Mouse (Mus musculus): Measurements from ENCODE around the gene Ugt1a1. TPM values are rescaled to one million over a fixed set of nuclear protein-coding genes. Genes with fewer than 3 reads are reported as not detected.

Ugt1a1 gene
- total RNA-seq, 2 experiments from 2014 or later = not detected

DNA sequence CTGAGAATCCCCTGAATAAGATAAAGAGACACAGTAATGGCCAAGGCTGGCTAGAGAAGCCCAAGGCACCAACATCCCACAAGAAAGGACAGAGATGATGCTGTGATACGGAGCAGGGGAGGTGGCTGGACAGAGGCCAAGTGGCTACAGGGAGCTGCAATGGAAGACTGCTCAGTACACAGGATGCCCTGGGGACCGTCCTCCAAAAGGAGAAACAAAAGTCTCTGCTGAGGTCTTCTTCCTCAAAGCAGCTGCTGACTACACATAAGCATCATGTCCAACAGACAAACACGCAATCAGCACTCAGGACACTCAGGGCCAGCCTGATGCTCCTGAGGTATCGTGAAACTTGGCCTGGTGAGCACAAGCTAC is 53.1 kb downstream of the Ugt1a1 start:
- intact Hi-C loops (cut with DNase I) = no loop called here
- peak in 1 of 2 experiments; percentile 85 for DNase-seq (ENCODE audit: extremely low spot score in 1 of 2, low spot score in 2 of 2)

DNA sequence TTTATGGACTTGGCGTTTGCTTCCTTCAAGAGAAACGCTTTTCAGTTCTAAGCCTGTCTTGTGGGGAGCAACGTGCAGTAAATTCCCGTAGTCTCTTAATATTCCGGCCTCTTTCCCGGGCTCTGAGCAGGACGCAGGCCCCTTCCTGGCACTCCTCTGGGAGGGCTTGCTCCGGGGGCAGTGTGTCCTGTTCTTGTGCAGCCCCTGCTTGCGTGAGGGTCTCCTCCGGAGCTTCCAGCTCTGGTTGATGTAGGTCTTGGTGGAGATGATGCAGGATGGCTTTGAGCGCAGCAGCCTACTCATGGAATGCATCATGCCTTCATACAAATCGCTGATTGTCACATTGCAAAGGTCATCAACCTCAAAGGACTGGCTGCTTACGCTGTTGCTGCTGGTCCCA is 54.4 kb downstream of the Ugt1a1 start:
- DNase-seq (ENCODE audit: extremely low spot score in 1 of 2, low spot score in 2 of 2) = peak in 1 of 2 experiments; percentile 50
- intact Hi-C loops (cut with DNase I) = no loop called here

DNA sequence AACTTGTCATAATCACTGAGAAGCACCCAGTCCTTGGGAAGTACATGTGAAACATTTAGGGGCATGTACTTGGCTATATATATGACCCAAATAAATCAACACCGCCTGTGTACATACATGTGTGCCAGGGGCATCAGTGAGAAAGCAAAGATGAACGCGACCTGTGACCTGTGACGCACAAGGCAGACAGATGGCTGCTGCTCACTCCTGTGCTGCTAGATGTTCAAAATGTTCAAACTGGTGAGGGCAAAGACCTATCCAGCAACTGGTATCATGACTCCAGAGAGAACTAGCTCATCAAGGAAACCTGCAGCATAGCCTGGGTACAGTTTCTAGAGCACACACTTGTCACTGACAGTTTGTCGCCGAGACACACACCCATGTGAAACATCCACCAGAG is 55.7 kb downstream of the Ugt1a1 start:
- DNase-seq (ENCODE audit: extremely low spot score in 1 of 2, low spot score in 2 of 2) = peak in 1 of 2 experiments; percentile 47
- intact Hi-C loops (cut with DNase I) = no loop called here

DNA sequence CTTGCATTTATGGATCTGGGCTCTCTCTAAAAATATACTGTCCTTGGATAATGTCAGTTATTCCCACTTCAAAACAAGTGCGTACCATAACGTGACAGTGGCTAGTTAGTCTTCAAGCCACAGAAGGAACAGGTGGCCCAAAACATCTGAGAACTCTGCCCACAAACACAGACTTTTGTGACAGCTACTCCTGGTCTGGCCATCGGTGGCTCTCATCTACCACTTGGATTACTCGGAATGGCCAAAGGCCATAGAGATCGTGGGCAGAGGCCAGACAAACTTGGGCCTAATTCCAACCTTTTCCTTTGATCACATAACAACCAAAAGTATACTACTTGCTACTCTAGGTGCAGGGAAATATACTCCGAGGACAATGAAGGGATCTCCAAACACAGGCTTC is 56.3 kb downstream of the Ugt1a1 start:
- intact Hi-C loops (cut with DNase I) = no loop called here
- no peak for DNase-seq (ENCODE audit: extremely low spot score in 1 of 2, low spot score in 2 of 2)

Other genes starting within 250 kb of the Ugt1a1 start
- 10 to 100 TPM; 21.1 to 21.9 TPM for gene Usp40, start 203.4 kb upstream of the Ugt1a1 start, total RNA-seq (2021)
- not detected for gene Ugt1a10, start 156.6 kb upstream of the Ugt1a1 start, total RNA-seq (2021)
- not detected for gene Ugt1a9, start 141.2 kb upstream of the Ugt1a1 start, total RNA-seq (2021)
- gene Ugt1a8, start 124.1 kb upstream of the Ugt1a1 start, total RNA-seq (2021) = not detected
- under 1 TPM; 0.71 to 0.97 TPM for gene Ugt1a7c, start 116.9 kb upstream of the Ugt1a1 start, total RNA-seq (2021)
- gene Ugt1a6b, start 108.7 kb upstream of the Ugt1a1 start, total RNA-seq (2021) = under 1 TPM in 1 of 2 experiments, not detected in 1; 0.24 TPM
- gene Ugt1a6a, start 77.2 kb upstream of the Ugt1a1 start, total RNA-seq (2021) = under 1 TPM in 1 of 2 experiments, not detected in 1; 0.32 TPM
- gene Ugt1a5, start 45.9 kb upstream of the Ugt1a1 start, total RNA-seq (2021) = not detected
- under 1 TPM in 1 of 2 experiments, not detected in 1; 0.17 TPM for gene Ugt1a2, start 11.4 kb upstream of the Ugt1a1 start, total RNA-seq (2021)
- 1 to 10 TPM; 3.9 to 5.0 TPM for gene Dnajb3, start 6.2 kb upstream of the Ugt1a1 start, total RNA-seq (2021)
- gene Mroh2a, start 15.0 kb downstream of the Ugt1a1 start, total RNA-seq (2021) = under 1 TPM; 0.06 to 0.20 TPM
- 10 to 100 TPM; 42.0 to 44.4 TPM for gene Hjurp, start 65.7 kb downstream of the Ugt1a1 start, total RNA-seq (2021)
- gene Trpm8, start 65.7 kb downstream of the Ugt1a1 start, total RNA-seq (2021) = 1 to 10 TPM; 1.2 to 1.5 TPM
- gene Spp2, start 195.0 kb downstream of the Ugt1a1 start, total RNA-seq (2021) = under 1 TPM in 1 of 2 experiments, not detected in 1; 0.56 TPM

Data from left cerebral cortex, postnatal 10 days (tissue).